Mouse (Mus musculus) forebrain, postnatal 0 days (tissue): ENCODE measurements around the gene Plg. TPM values are rescaled to one million over a fixed set of nuclear protein-coding genes. Genes with fewer than 3 reads are reported as not detected.

ENCODE experiments used
- ATAC-seq: fragments of 200-750 bp; cut with Nextera tagmentation; 2 replicates; pipeline ENCODE4 v1.8.0; 2017; ENCODE audit warnings: mild to moderate bottlenecking, moderate library complexity
- DNase-seq: peaks from one replicate; pipeline ENCODE4 v3.0.0-alpha.2; 2015
- H3K27ac ChIP-seq: fragments of 300-500 bp; sonication (generic); 2 replicates; pipeline ENCODE4 v1.5.1; 2014; ENCODE audit warnings: low read depth, mild to moderate bottlenecking, antibody characterized with exemption, low read length, moderate library complexity, mixed read lengths
- H3K27me3 ChIP-seq: fragments of 300-500 bp; sonication (generic); 2 replicates; pipeline ENCODE4 v1.6.1; 2014; ENCODE audit warnings: mild to moderate bottlenecking, low read length, mixed read lengths; ENCODE audit not compliant: insufficient read depth
- H3K36me3 ChIP-seq: fragments of 300-500 bp; sonication (generic); 2 replicates; pipeline ENCODE4 v1.6.1; 2014; ENCODE audit warnings: mild to moderate bottlenecking, moderate library complexity; ENCODE audit not compliant: insufficient read depth
- H3K4me1 ChIP-seq: fragments of 300-500 bp; sonication (generic); 2 replicates; pipeline ENCODE4 v1.6.1; 2014; ENCODE audit warnings: antibody characterized with exemption; ENCODE audit not compliant: insufficient read depth
- H3K4me2 ChIP-seq: fragments of 300-500 bp; sonication (generic); 2 replicates; pipeline ENCODE4 v1.6.1; 2014; ENCODE audit warnings: low read depth, mild to moderate bottlenecking, moderate library complexity
- H3K4me3 ChIP-seq: fragments of 300-500 bp; sonication (generic); 2 replicates; pipeline ENCODE4 v1.5.1; 2014; ENCODE audit warnings: low read depth, low read length, mixed read lengths
- H3K9ac ChIP-seq: fragments of 300-500 bp; sonication (generic); 2 replicates; pipeline ENCODE4 v1.6.1; 2014; ENCODE audit warnings: mild to moderate bottlenecking
- H3K9me3 ChIP-seq: fragments of 300-500 bp; sonication (generic); 2 replicates; pipeline ENCODE4 v1.6.1; 2016; ENCODE audit warnings: low read length
- CTCF ChIP-seq: sonication (generic); IDR thresholded peaks from 2 replicates; pipeline ENCODE4 v1.5.1; 2016; ENCODE audit warnings: antibody characterized with exemption, control low read depth, low read depth
- WGBS: fragments of 180-500 bp; shearing (Covaris S2); extraction: QIAGEN DNeasy Blood & Tissue Kit; methylation state at CpG from one replicate; pipeline ENCODE4 v1.1.7; 2014; 5-methylcytosine and 5-hydroxymethylcytosine counted together
- polyA plus RNA-seq: library from polyadenylated mRNA; unstranded; fragments of >200 nt; fragmentation: Nextera tagmentation; extraction: Ambion mirVana; gene quantifications from 2 replicates; pipeline ENCODE4 v1.2.1, GENCODE M21; 2015
- total RNA-seq: library from RNA; depleted of rRNA; stranded (reverse); fragments of >200 nt; gene quantifications from 2 replicates; pipeline ENCODE4 v1.2.3, GENCODE M21; 2014; rRNA removed

Gene Plg
- total and polyA plus RNA-seq, 2 experiments from 2014 or later: 0.19 TPM; not detected in 1

DNA sequence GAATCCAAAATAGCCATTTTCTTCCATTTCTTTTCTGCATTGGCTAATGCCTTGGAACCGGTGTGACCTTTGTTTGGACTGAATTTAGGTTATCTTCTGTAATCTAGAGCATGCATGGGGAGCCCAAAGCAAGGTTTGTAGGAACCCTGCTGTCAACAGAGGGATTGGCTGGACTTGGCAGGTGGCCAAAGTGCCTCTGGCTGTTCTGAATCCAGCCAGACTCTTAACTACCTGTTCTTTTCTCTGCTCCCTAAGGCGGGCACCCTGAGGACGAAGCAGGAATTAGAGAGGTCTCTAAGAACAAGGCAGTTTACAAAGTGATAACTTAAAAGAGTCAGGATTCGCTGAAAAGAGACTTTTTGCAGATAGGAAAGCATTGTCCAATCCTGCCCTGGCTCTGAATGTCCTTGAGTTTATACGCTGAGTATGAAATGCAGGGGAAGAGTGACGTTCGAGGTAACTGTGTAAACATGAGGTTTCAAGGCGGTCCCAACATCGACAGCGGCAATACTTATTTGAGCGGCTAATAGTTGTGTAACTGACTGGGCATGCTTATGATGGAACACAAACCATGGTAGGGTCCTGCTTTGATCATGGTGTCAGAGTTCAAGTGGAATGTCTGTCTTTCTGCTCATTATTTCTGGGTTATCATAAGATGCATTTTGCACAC, 74.6 kb downstream of the Plg start:
- no peak for TF ChIP-seq CTCF
- no peaks in the 10 kb centered on the region for H3K27me3 ChIP-seq
- H3K27ac ChIP-seq: no peak overlapping the region
- H3K36me3 ChIP-seq: no peaks in the 10 kb centered on the region
- H3K4me2 ChIP-seq: no peak overlapping the region
- H3K9me3 ChIP-seq: no peaks in the 10 kb centered on the region
- ATAC-seq (no peak), DNase-seq (no peak)
- WGBS: 57% methylated on average over 11 of the region's 11 CpGs
- H3K4me1 ChIP-seq: no peaks in the 10 kb centered on the region
- H3K9ac ChIP-seq: no peak overlapping the region
- no peak overlapping the region for H3K4me3 ChIP-seq

DNA sequence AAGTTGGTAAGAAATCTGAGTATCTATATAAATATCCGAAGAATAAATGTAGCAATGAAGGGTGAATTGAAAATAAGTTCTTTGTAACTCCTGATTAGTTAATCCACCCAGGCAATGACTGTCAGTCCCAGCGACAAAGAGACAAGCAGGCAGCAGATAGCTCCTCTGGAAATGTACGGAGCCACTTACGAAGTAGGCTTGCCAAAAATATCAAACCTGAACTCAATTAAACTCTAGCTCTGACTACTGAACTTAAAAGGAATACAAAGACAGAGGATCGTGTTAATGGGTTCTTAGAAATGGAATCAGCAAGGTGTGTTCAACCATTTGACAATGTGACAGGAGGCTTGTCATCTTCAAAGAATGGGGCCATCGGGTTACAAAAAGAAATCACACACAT, 75.3 kb downstream of the Plg start:
- ATAC-seq (peak; percentile 64; the same call in 1 of the 2 replicates), DNase-seq (no peak)
- no peak overlapping the region for H3K4me2 ChIP-seq
- no peak overlapping the region for H3K9ac ChIP-seq
- no peaks in the 10 kb centered on the region for H3K27me3 ChIP-seq
- 57% methylated on average over 6 of the region's 6 CpGs for WGBS
- H3K4me1 ChIP-seq: no peaks in the 10 kb centered on the region
- no peaks in the 10 kb centered on the region for H3K9me3 ChIP-seq
- no peak for TF ChIP-seq CTCF
- no peaks in the 10 kb centered on the region for H3K36me3 ChIP-seq
- no peak overlapping the region for H3K27ac ChIP-seq
- H3K4me3 ChIP-seq: no peak overlapping the region

DNA sequence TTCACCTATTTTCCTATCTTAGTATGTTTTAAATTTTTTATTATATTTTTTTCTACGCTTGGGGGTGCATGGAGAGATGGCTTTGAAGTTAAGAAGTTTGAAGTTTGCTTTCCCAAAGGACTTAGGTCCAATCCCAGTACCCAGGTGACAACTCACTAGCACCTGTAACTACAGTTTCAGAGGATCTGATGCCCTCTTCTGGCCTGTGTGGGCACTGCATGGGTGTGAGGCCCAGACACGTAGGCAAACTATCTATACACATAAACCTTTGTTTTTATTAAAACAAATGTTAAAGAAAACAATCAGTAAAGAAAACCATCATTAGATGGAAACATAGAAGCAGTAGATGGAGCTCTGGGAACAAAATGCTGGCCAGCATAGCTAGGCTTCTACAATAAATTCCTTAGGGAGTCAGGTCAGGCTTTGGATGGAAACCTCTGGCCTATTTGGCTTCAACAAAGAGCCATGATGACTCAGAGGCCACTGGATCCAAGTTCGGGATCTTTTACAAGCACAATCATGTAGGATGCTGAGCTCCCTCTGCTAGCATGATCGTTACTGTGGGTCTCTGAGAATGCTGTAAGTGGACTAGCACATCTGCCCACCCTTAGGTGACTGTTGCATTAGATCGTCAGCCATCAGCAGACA, 76.9 kb downstream of the Plg start:
- DNase-seq (no peak), ATAC-seq (no peak)
- 81% methylated on average over 5 of the region's 5 CpGs for WGBS

DNA sequence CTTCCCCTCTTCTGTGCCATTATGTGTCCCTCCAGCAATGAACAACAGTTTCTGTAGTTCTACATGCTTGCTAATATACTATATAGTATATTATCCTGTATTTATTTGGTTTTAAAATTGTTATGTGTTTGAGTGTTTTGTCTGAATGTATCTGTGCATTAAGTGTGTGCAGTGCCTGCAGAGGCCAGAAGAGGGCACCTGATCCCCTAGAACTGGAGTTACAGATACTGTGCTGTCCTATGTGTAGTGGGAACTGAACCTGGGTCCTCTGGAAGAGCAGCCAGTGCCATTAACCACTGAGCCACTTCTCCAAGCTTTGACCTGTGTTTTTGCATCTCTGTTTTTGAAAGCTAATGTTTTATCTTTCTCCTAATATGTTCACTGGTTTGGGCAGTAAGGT, 82.8 kb downstream of the Plg start:
- H3K9me3 ChIP-seq: no peaks in the 10 kb centered on the region
- H3K4me2 ChIP-seq: no peak overlapping the region
- peak; percentile 39; the same call in 1 of the 2 replicates for TF ChIP-seq CTCF
- H3K4me1 ChIP-seq: no peaks in the 10 kb centered on the region
- H3K27ac ChIP-seq: no peak overlapping the region
- H3K36me3 ChIP-seq: no peaks in the 10 kb centered on the region
- H3K9ac ChIP-seq: no peak overlapping the region
- ATAC-seq (no peak), DNase-seq (no peak)
- H3K27me3 ChIP-seq: no peaks in the 10 kb centered on the region
- H3K4me3 ChIP-seq: no peak overlapping the region

More for the DNA sequence above, 76.9 kb downstream of the Plg start:
- H3K9me3 ChIP-seq: no peaks in the 10 kb centered on the region
- H3K27ac ChIP-seq: no peak overlapping the region
- H3K36me3 ChIP-seq: no peaks in the 10 kb centered on the region
- H3K4me2 ChIP-seq: no peak overlapping the region
- H3K27me3 ChIP-seq: no peaks in the 10 kb centered on the region
- H3K9ac ChIP-seq: no peak overlapping the region
- H3K4me3 ChIP-seq: no peak overlapping the region
- H3K4me1 ChIP-seq: no peaks in the 10 kb centered on the region
- TF ChIP-seq CTCF: peak; percentile 52

DNA sequence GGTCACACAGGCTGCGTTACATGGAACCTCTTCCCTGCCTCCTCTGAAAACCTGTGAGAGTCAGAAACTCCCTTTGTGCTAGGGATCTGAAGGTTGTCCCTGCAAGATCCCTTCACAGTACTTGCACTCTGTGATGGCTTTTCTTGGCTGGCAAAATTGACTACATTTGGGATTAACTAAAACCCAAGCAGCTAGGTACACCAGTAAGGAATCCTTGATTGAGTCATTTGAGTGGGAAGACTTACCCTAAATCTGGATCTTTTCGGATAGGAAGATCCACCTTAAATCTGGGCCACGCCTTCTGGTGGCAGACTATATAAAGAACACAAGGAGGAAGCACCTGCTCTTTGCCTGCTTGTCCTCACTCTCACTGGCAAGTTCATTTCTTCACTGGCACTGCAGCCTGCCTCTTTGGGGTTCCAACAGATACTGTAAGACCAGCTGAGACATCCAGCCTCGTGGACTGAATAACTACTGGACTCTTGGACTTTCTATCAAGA, 88.1 kb downstream of the Plg start:
- H3K4me1 ChIP-seq: no peaks in the 10 kb centered on the region
- no peak for DNase-seq
- TF ChIP-seq CTCF: no peak
- no peaks in the 10 kb centered on the region for H3K27me3 ChIP-seq
- no peak overlapping the region for H3K9ac ChIP-seq
- no peaks in the 10 kb centered on the region for H3K36me3 ChIP-seq
- H3K4me3 ChIP-seq: no peak overlapping the region
- no peak overlapping the region for H3K4me2 ChIP-seq
- no peak overlapping the region for H3K27ac ChIP-seq
- ATAC-seq: no peak
- WGBS: 79% methylated on average over 4 of the region's 4 CpGs
- no peaks in the 10 kb centered on the region for H3K9me3 ChIP-seq

DNA sequence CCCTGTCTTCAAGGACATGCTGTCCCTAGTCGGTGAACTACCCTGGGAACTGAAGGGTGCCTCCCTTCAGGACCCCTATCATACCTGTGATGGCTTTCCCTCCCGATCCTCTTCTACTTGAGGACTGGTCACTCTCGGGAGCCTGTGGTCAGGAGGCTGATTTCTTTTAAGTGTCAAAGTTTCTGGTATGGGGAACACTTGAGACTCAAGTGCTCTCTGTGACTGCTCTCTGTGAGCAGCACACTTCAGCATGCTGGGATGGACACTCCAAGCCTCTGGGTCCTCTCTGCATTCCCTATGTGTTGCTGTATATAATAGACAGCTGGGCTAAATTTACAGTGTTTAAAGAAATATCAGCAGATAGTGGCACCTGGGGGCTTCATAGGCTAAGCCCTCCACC, 89.2 kb downstream of the Plg start:
- 85% methylated on average over 3 of the region's 3 CpGs for WGBS
- DNase-seq: no peak
- H3K9me3 ChIP-seq: no peaks in the 10 kb centered on the region
- ATAC-seq: no peak
- H3K4me2 ChIP-seq: no peak overlapping the region
- H3K4me3 ChIP-seq: no peak overlapping the region
- H3K9ac ChIP-seq: no peak overlapping the region
- H3K4me1 ChIP-seq: no peaks in the 10 kb centered on the region
- no peak overlapping the region for H3K27ac ChIP-seq
- TF ChIP-seq CTCF: no peak
- no peaks in the 10 kb centered on the region for H3K27me3 ChIP-seq
- no peaks in the 10 kb centered on the region for H3K36me3 ChIP-seq

DNA sequence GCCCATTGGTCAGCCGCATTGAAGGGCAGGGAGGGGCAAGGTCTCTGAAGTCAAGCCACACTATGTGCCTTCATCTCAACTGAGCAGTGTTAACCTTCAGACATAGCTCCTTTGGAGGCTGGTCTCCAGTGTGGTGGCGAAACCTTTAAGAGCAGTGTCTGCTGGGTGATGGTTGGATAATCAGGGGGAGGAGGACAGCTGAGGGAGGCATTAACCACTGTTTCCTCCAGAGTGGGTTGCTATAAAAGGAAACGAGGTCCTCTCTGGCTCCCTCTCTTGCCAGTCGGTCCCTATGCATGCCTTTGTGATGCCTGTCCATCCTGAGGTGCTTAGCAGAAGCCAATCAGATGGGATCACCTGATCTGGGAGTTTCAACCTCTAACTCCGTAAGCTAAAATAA, 90.3 kb downstream of the Plg start:
- ATAC-seq: no peak
- no peaks in the 10 kb centered on the region for H3K9me3 ChIP-seq
- no peaks in the 10 kb centered on the region for H3K4me1 ChIP-seq
- no peak overlapping the region for H3K4me3 ChIP-seq
- no peaks in the 10 kb centered on the region for H3K36me3 ChIP-seq
- no peak for TF ChIP-seq CTCF
- no peaks in the 10 kb centered on the region for H3K27me3 ChIP-seq
- 87% methylated on average over 5 of the region's 5 CpGs for WGBS
- H3K4me2 ChIP-seq: no peak overlapping the region
- no peak overlapping the region for H3K27ac ChIP-seq
- DNase-seq: no peak
- no peak overlapping the region for H3K9ac ChIP-seq

Other genes with a start within 250 kb of the Plg start
- gene Map3k4, start 59.8 kb upstream of the Plg start, total RNA-seq: 28.9 and 35.3 TPM in 2 replicates
- 27.4 and 35.1 TPM in 2 replicates for gene Map3k4, start 59.8 kb upstream of the Plg start, polyA plus RNA-seq
- 1.5 and 2.5 TPM in 2 replicates for gene Slc22a3, start 129.1 kb downstream of the Plg start, total RNA-seq
- 1.3 and 2.1 TPM in 2 replicates for gene Slc22a3, start 129.1 kb downstream of the Plg start, polyA plus RNA-seq
- gene Slc22a2, start 205.5 kb downstream of the Plg start, total RNA-seq: 0.92 and 2.8 TPM in 2 replicates
- gene Slc22a2, start 205.5 kb downstream of the Plg start, polyA plus RNA-seq: 1.7 TPM in 2 replicates